Mouse (Mus musculus): ENCODE data around the gene Ifnl2.

GRCm38 (mm10) chr7:28460361-28460760, 49.9 kb downstream of the Ifnl2 start:
- TF ChIP-seq TAL1 (IDR thresholded peaks at IDR 0.05; ENCODE audit: low read length) (no peak), GATA1 (IDR thresholded peaks at IDR 0.05; ENCODE audit: low read length) (no peak)

Measured in erythroblast, embryonic 14.5 days (primary cell).